Mouse (Mus musculus): ENCODE measurements around the gene Rbbp4.

Rbbp4 gene

GRCm38 (mm10) chr4:129353176-129353575, 18.0 kb upstream of the Rbbp4 start:
- no peak for DNase-seq (ENCODE audit: low spot score in 2 of 2)

GRCm38 (mm10) chr4:129351111-129351510, 15.9 kb upstream of the Rbbp4 start:
- DNase-seq (ENCODE audit: low spot score in 2 of 2) = no peak

GRCm38 (mm10) chr4:129350644-129351043, 15.5 kb upstream of the Rbbp4 start:
- DNase-seq (ENCODE audit: low spot score in 2 of 2) = peak; percentile 49 to 82

GRCm38 (mm10) chr4:129346481-129347154, 11.4 kb upstream of the Rbbp4 start:
- DNase-seq (ENCODE audit: low spot score in 2 of 2) = no peak

GRCm38 (mm10) chr4:129342705-129343104, 7.5 kb upstream of the Rbbp4 start:
- DNase-seq (ENCODE audit: low spot score in 2 of 2) = no peak

GRCm38 (mm10) chr4:129341888-129342287, 6.7 kb upstream of the Rbbp4 start:
- no peak for DNase-seq (ENCODE audit: low spot score in 2 of 2)

- DNase-seq (ENCODE audit: low spot score in 2 of 2) = no peak
Measured at GRCm38 (mm10) chr4:129339743-129340142, 4.6 kb upstream of the Rbbp4 start.

GRCm38 (mm10) chr4:129336291-129336690, 1.1 kb upstream of the Rbbp4 start:
- no peak for DNase-seq (ENCODE audit: low spot score in 2 of 2)

GRCm38 (mm10) chr4:129334677-129335215, 424 bp downstream of the Rbbp4 start:
- DNase-seq (ENCODE audit: low spot score in 2 of 2) = no peak

- no peak for DNase-seq (ENCODE audit: low spot score in 2 of 2)
Measured at GRCm38 (mm10) chr4:129332846-129333245, 2.3 kb downstream of the Rbbp4 start.

GRCm38 (mm10) chr4:129326191-129326590, 9.0 kb downstream of the Rbbp4 start:
- no peak for DNase-seq (ENCODE audit: low spot score in 2 of 2)

- DNase-seq (ENCODE audit: low spot score in 2 of 2) = no peak
Measured at GRCm38 (mm10) chr4:129324756-129325155, 10.4 kb downstream of the Rbbp4 start.

GRCm38 (mm10) chr4:129323491-129323890, 11.7 kb downstream of the Rbbp4 start:
- DNase-seq (ENCODE audit: low spot score in 2 of 2) = no peak

GRCm38 (mm10) chr4:129322042-129322441, 13.1 kb downstream of the Rbbp4 start:
- DNase-seq (ENCODE audit: low spot score in 2 of 2) = no peak

- no peak for DNase-seq (ENCODE audit: low spot score in 2 of 2)
Measured at GRCm38 (mm10) chr4:129320876-129321275, 14.3 kb downstream of the Rbbp4 start.

- no peak for DNase-seq (ENCODE audit: low spot score in 2 of 2)
Measured at GRCm38 (mm10) chr4:129313886-129314285, 21.3 kb downstream of the Rbbp4 start.

GRCm38 (mm10) chr4:129307936-129308335, 27.2 kb downstream of the Rbbp4 start:
- no peak for DNase-seq (ENCODE audit: low spot score in 2 of 2)

GRCm38 (mm10) chr4:129304306-129304705, 30.9 kb downstream of the Rbbp4 start:
- no peak for DNase-seq (ENCODE audit: low spot score in 2 of 2)

- DNase-seq (ENCODE audit: low spot score in 2 of 2) = no peak
Measured at GRCm38 (mm10) chr4:129303816-129304215, 31.4 kb downstream of the Rbbp4 start.

- no peak for DNase-seq (ENCODE audit: low spot score in 2 of 2)
Measured at GRCm38 (mm10) chr4:129303401-129303800, 31.8 kb downstream of the Rbbp4 start.

GRCm38 (mm10) chr4:129299121-129299520, 36.0 kb downstream of the Rbbp4 start:
- no peak for DNase-seq (ENCODE audit: low spot score in 2 of 2)

- DNase-seq (ENCODE audit: low spot score in 2 of 2) = no peak
Measured at GRCm38 (mm10) chr4:129297724-129298123, 37.4 kb downstream of the Rbbp4 start.

- DNase-seq (ENCODE audit: low spot score in 2 of 2) = no peak
Measured at GRCm38 (mm10) chr4:129296066-129296465, 39.1 kb downstream of the Rbbp4 start.

- no peak for DNase-seq (ENCODE audit: low spot score in 2 of 2)
Measured at GRCm38 (mm10) chr4:129295188-129295587, 40.0 kb downstream of the Rbbp4 start.

Measured in thymus, postnatal 10 days (tissue).